Mouse (Mus musculus) erythroid progenitor cell, adult 5-6 weeks (primary cell): ENCODE results near the gene Ak5. TPM values are rescaled to one million over a fixed set of nuclear protein-coding genes. Genes with fewer than 3 reads are reported as not detected.
A peak's percentile ranks its signal among the peaks of the same experiment; 100 is the strongest.

Experiments used
- ATAC-seq: replicated peaks from 2 replicates; pipeline ENCODE4 v1.8.0; 2016; ENCODE audit warnings: moderate number of reproducible peaks, mild to moderate bottlenecking, moderate TSS enrichment, inconsistent platforms; ENCODE audit not compliant: poor library complexity, low FRiP score, severe bottlenecking
- total RNA-seq, 2 experiments: library from RNA; stranded (forward) in 1 of 2; stranded (reverse) in 1 of 2; fragments of 150-400 nt in 1 of 2; fragments of 186-747, 209-891 nt in 1 of 2; gene quantifications; 2 replicates each; pipeline versions ENCODE4 v1.2.3 to v1.2.4; 2015 to 2017; ENCODE audit warnings: low replicate concordance in 2 of 2

Ak5 gene
- total RNA-seq, 2 experiments from 2014 or later = not detected

DNA sequence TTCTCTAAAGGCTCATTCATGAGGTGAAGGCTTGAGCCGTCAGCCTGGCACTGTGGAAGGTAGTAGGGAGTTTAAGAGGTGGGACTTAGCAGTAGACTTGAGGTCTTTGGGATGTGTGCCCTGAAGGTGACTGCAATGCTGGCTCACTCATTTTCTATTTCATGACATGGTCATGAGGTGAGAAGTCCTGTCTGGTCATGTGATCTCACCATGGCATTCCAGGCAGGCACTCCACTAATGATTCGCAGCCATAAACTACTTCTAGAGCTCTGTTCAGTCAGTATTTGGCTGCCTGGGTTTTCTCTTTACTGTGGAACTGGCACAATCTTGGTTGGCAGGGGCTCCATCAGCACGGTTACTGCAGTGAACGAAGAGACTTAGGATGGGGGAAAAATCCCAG lies 179.2 kb downstream of the Ak5 start:
- ATAC-seq = no peak

DNA sequence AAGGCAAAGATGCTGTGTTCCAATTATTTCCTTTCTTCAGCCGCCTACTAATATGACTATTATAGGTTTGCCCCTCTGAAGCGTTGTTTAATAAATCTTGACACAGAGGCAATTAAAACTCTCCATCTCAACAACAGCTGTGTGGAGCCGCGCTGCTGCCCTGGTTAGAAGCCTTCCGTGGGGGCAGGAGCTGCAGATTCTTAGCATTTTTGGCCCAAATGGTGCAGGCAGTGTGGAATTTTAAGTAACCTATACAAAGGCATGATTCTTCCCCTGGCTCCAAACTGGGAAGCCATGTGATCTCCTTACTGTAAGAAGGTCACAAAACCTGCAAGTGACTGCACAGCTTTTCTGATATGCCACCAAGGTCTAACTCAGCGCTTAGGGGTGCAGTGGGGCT lies 184.0 kb downstream of the Ak5 start:
- no peak for ATAC-seq

- ATAC-seq = no peak
Measured at GRCm38 (mm10) chr3:152483800-152484199, 184.4 kb downstream of the Ak5 start.

GRCm38 (mm10) chr3:152482182-152482581 lies 186.0 kb downstream of the Ak5 start:
- ATAC-seq = no peak

- no peak for ATAC-seq
Measured at GRCm38 (mm10) chr3:152480336-152480735, 187.8 kb downstream of the Ak5 start.

DNA sequence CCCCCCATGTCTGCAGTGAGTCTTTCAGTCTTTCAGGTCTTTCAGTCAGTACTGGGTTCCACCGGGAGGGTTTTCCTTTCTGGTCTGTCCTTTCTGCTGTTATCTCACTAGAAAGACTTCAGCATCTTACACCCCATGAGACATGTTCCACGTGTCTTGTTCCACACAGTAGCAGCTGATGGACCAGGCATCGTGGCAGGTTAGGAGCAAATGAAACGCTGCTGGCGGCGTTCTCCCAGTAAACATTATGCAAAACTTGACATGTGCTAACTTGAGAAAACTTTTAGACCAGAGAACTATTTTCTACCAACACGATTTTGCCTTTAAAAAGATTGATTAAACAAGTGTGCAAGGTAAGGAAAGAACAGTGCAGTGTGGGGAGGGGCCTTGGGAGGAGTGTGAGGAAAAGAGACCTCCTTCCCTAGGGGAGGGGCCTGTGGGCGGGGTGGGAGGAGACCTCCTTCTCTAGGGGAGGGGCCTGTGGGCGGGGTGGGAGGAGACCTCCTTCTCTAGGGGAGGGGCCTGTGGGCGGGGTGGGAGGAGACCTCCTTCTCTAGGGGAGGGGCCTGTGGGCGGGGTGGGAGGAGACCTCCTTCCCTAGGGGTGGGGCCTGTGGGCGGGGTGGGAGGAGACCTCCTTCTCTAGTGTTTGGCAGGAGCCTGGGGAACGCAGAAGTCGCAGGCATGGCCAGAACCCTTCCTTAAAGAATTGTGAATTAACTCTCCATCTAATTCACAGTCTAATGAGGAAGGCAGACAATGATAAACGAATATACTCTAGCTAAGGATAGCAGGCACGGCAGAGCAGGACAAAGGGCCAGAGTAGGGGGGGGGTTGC lies 189.3 kb downstream of the Ak5 start:
- peak; percentile 65 for ATAC-seq

DNA sequence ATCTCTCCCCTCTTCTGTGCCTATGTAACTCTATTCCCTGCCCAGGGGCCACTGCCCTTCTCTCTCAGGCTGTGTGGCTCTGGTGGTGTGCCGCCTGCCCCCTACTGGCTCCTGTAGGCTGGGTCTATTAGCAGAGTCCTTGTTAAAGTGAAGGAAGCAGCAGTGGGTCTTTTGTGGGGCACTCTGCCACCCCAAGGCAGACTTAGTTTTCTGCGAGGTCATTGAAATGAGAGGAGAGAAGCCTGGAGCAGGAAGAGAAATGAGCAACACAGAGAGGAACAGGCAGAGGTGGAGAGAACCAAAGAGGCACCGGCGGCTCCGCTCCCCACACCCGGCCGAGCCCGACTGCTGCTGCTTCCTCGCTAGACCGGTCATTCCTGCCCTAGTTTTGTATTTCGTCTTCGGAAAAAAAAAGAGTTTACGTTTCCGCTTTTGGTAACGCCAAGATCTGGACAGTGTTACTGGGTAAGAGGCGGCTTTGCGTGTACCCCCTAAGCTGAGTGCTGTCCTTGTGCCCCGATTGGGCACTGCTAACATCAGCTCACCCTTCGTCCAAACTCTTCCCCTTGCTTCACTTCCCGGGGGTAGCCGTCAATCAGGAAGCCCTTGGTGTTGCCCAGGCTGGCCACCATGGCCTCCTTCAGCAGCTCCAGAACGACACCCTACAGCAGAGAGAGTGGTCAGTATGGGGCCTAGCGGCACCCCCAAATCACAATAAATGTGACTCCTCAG lies 190.2 kb downstream of the Ak5 start:
- ATAC-seq = peak; percentile 73

DNA sequence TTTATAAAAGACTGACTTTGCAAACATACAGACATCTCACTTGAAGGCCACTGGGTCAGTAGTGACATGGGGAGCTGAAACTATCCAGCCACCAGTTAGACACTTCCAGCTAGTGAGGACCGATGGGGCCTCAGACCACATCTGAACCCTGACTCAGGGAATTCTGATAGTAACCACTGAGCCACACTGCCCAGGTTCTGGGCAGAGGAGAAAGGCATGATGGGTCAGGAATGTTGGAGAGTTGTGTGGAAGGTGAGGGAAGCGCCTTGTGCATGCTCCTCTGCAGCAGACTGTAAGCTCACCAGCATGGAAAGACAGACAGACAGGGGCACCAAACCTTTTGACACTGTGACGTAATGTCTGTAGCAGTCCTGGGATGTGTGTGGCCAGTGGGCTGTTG lies 192.3 kb downstream of the Ak5 start:
- no peak for ATAC-seq

DNA sequence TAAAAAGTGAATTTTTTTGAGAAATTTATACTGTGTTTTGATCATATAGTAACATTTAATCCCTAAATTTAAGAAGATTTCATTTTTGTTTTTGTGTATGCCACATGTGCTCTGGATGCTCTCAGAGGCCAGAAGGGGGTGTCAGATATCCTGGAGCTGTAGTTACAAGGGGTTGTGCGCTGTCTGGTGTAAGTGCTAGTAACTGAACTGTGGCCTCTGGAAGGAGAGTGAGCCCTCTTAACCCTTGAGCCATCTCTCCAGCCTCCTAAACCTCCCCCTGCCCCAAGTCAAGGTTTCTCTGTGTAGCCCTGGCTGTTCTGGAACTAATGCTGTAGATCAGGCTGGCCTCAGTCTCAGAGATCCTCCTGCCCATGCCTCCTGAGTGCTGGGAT lies 192.9 kb downstream of the Ak5 start:
- no peak for ATAC-seq

- no peak for ATAC-seq
Measured at GRCm38 (mm10) chr3:152474582-152475277, 193.4 kb downstream of the Ak5 start.

- ATAC-seq = no peak
Measured at GRCm38 (mm10) chr3:152472676-152473075, 195.5 kb downstream of the Ak5 start.

DNA sequence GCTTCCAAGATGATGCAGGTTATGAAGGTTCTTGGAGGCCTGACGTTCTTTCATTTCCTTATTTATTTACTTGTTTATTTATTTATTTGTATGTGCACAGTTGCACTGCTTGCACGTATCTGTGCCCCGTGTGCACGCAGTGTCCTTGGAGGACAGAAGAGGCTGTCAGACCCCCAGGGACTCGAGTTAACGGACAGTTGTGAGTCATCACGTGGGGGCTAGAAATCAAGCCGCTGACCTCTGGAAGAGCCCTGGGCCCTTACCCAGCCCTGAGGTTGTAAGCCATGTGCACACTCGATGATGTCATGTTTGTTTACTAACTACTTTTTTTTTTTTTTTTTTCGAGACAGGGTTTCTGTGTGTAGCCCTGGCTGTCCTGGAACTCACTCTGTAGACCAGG lies 197.8 kb downstream of the Ak5 start:
- no peak for ATAC-seq

DNA sequence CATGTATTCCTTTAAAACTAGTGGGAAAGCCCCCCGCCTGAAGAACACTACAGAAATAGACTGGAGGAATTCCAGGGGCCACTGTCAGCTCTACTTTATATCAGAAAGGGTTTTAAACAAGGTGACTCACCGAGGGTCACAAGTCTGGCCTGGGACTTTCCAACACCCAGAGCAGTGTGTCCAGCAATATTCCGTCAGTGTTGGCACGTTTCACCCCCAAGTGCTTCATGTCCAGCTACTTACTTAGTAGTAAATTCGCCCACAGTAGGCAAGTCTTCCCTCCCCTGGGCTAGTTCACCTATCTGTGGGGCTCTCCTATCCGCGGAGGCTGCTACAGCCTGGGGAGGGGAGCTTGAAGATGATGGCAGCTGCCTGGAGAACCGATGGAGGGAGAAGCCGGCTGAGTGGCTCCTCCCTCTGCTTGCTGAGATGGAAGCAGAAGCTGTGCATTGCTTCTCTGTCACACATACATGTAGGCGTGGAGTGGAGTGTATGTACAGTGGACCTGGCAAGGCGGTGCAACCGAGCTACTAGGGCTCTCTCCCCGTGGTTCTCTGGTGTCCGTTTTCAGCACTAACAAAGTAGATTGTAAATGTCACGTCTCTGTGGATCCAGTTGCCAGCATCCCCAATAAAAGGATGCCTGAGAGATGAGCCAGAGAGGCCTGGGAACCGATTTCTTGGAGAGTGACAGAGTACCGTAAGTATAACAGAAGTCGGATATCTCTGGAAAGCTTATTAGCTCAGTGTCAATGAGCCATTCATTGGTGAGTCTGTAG lies 198.5 kb downstream of the Ak5 start:
- ATAC-seq = no peak

- ATAC-seq = no peak
Measured at GRCm38 (mm10) chr3:152468569-152469041, 199.6 kb downstream of the Ak5 start.

GRCm38 (mm10) chr3:152468032-152468431 lies 200.1 kb downstream of the Ak5 start:
- no peak for ATAC-seq

DNA sequence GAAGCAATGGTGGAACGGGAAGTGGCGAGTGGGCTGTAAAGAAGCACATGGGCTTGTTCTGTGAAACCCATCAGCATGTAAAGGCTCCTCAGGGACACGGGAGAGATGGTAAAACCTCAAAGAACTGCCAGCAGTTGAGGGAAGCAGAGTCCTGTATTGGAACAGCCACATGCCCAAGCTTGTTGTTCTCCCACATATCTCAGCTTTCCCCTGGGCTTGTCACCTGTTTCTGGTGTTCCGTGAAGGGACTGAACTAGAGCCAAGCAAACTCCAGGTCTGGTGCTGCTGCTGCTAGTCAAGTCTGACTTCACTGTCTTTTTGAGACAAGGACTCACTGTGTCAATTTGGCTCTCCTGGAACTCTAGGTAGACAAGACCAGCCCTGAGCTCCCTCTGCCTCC lies 200.8 kb downstream of the Ak5 start:
- no peak for ATAC-seq

DNA sequence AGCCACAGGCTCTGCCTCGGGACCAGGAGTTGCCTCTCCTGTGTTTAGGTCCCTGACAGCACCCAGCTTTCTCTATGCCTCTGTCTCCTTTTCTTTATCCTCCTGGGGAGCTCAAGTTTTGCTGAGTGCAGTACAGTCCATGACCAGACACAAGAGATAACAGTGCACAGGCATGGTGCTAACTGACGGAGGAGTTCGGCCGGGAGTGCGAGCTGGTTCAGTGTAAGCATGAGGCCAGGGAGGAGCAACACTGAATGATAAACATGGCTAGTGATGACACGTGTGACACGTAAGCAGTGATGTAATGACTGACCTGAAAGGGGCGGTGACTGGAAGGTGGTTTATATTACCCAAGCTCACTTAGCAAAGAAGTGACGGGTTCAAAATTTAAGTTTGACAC lies 201.3 kb downstream of the Ak5 start:
- 0 out of 2 replicates have a peak, but pooled peaks have one; percentile 26 for ATAC-seq

DNA sequence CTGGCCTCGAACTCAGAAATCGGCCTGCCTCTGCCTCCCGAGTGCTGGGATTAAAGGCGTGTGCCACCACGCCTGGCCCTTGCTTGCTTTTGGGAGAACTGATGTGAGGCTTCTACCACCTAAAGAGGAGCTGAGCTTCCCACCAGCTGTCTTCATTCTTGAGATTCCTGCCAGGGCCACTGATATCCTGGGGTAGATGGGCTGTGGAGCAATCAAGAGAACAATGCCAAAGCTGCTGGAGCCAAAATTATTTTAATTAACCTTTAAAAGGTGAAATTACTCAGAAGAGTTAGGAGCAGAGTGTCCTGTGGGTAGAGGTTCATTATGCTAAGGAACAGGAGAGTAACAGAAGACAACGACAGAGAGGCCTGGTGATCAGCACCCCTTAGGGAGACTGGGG lies 202.8 kb downstream of the Ak5 start:
- ATAC-seq = no peak

DNA sequence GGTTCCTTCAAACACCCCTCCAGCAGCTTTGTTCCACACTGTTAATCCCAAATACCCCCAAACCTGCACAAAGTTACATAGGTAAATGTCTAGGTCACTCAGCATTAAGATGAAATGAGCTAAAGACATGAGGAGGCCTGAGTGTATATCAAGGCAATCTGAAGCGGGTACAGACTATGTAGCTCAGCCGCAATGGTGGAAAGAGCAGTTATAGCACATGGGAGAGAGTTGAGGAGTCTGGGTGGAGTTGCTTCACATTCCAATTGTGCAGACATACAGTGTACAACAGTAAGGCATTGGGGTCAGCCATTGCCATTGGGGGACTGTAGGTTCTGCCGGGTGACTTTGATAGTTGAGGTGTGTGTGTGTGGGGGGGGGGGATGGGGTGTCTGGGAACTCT lies 203.7 kb downstream of the Ak5 start:
- no peak for ATAC-seq

GRCm38 (mm10) chr3:152462900-152463299 lies 205.3 kb downstream of the Ak5 start:
- no peak for ATAC-seq
